ENCODE assay signal across 21 mouse cellular contexts in genomic region chr6:140580170-140580569, GRCm38 (mm10). TPM values are rescaled to one million over a fixed set of nuclear protein-coding genes. Genes with fewer than 3 reads are reported as not detected.
DNase-seq lines count a peak whose midpoint lies in the region; ATAC-seq and TF ChIP-seq lines count a peak whose summit lies in the region.
"Had no signal": no experiment of that assay in that cellular context is flagged by ENCODE, and none has a peak within 500 bp of the region (broad histone marks: within the 10 kb centered on the region; RNA-seq: fewer than 3 reads in every experiment).

No protein-coding gene starts in this region.

- H3K4me1 ChIP-seq in MEL (ENCODE audit: control insufficient read depth in 1 of 2, insufficient read depth in 2 of 2, low read length in 2 of 2) = peaks cover 4 to 6% of the 10 kb centered on the region in 2 experiments; a peak in 3 of 4 replicates
- H3K4me1 ChIP-seq: embryonic facial prominence, embryonic 13.5 days; embryonic facial prominence, embryonic 15.5 days; forebrain, embryonic 10.5 days; forebrain, embryonic 13.5 days had no signal

- peak; percentile 43; the same call in 1 of the 2 replicates for ATAC-seq in granulocyte monocyte progenitor cell, adult 5-6 weeks (replicated peaks; ENCODE audit: poor library complexity, severe bottlenecking)
- ATAC-seq: forebrain, embryonic 13.5 days; forebrain, embryonic 16.5 days had no signal

- DNase-seq in MEL (ENCODE audit: low read depth, low spot score) (peak; percentile 67), MEL-GATA-1-ER (ENCODE audit: extremely low read depth, low read depth) (peak; percentile 13)
- no peak for DNase-seq in lung, postnatal 25 days (ENCODE audit: low spot score)
- no peak for DNase-seq in right cerebral cortex, postnatal 10 days (ENCODE audit: low spot score in 2 of 2)
- DNase-seq in testis, postnatal 14 days (ENCODE audit: low spot score) = no peak
- DNase-seq: adrenal gland, adult 2 months; adrenal gland, postnatal 10 days; adrenal gland, postnatal 25 days; cerebellum, adult 11 months; cerebellum, adult 18-20 months; cerebellum, adult 8-10 months; cerebellum, adult 9-11 months; cerebellum, postnatal 14 days; embryo, embryonic 11 days had no signal

- H3K27me3 ChIP-seq in MEL (ENCODE audit: control insufficient read depth in 1 of 2, insufficient read depth in 2 of 2, low read length in 2 of 2) = no peaks in the 10 kb centered on the region
- H3K27me3 ChIP-seq: embryonic facial prominence, embryonic 13.5 days; embryonic facial prominence, embryonic 15.5 days; forebrain, embryonic 13.5 days had no signal

- peak in 1 of 2 experiments; percentile 23; a peak in 1 of 4 replicates for TF ChIP-seq EP300 in MEL (IDR thresholded peaks at IDR 0.05; ENCODE audit: low read depth in 1 of 2, low read length in 2 of 2)

- no peaks in the 10 kb centered on the region for H3K79me2 ChIP-seq in MEL (ENCODE audit: control insufficient read depth, insufficient read depth, low read length, poor library complexity)

- H3K4me3 ChIP-seq in MEL (ENCODE audit: control insufficient read depth in 1 of 2, insufficient read depth in 1 of 2, low read depth in 2 of 2, low read length in 2 of 2) = peak overlapping the region; percentile 21 to 28; a peak in 3 of 4 replicates
- H3K4me3 ChIP-seq: embryonic facial prominence, embryonic 13.5 days; embryonic facial prominence, embryonic 15.5 days; erythroblast, embryonic 14.5 days; forebrain, embryonic 10.5 days; forebrain, embryonic 13.5 days had no signal

- no peak for TF ChIP-seq CTCF in MEL (IDR thresholded peaks at IDR 0.05 in 2 of 3, conservative IDR thresholded peaks at IDR 0.05 in 1 of 3; ENCODE audit: control insufficient read depth in 1 of 3, insufficient read depth in 1 of 3, low read depth in 2 of 3, low read length in 3 of 3, poor library complexity in 1 of 3, severe bottlenecking in 1 of 3)

- no peak for TF ChIP-seq RAD21 in MEL (IDR thresholded peaks at IDR 0.05; ENCODE audit: low read depth, low read length)

- no peaks in the 10 kb centered on the region for H3K9me3 ChIP-seq in MEL (replicated peaks; ENCODE audit: insufficient read depth, low read length)
- H3K9me3 ChIP-seq: embryonic facial prominence, embryonic 13.5 days; embryonic facial prominence, embryonic 15.5 days; forebrain, embryonic 10.5 days; forebrain, embryonic 13.5 days had no signal

- H3K27ac ChIP-seq in MEL (ENCODE audit: control insufficient read depth, low read depth, low read length) = no peak overlapping the region
- H3K27ac ChIP-seq: embryonic facial prominence, embryonic 13.5 days; embryonic facial prominence, embryonic 15.5 days; forebrain, embryonic 10.5 days; forebrain, embryonic 13.5 days had no signal

- peaks cover 0 to 9% of the 10 kb centered on the region in 2 experiments; a peak in 1 of 4 replicates for H3K36me3 ChIP-seq in MEL (ENCODE audit: control insufficient read depth in 1 of 2, insufficient read depth in 2 of 2, low read length in 2 of 2)

- H3K9ac ChIP-seq in MEL (ENCODE audit: control insufficient read depth, low read depth, low read length, poor library complexity, severe bottlenecking) = no peak overlapping the region; the same call in 1 of the 2 replicates
- H3K9ac ChIP-seq: embryonic facial prominence, embryonic 13.5 days; embryonic facial prominence, embryonic 15.5 days; forebrain, embryonic 13.5 days had no signal

- TF ChIP-seq POLR2A in MEL (IDR thresholded peaks at IDR 0.05; ENCODE audit: control insufficient read depth in 1 of 2, insufficient read depth in 1 of 2, low read depth in 1 of 2, low read length in 2 of 2, poor library complexity in 1 of 2) = no peak

TF ChIP-seq in MEL, 35 proteins besides CTCF, POLR2A, EP300 and RAD21:
- TF ChIP-seq SIN3A (IDR thresholded peaks at IDR 0.05; ENCODE audit: low read length) = 0 out of 2 replicates have a peak, but pooled peaks have one; percentile 24
- TF ChIP-seq E2F4 (IDR thresholded peaks at IDR 0.05; ENCODE audit: borderline replicate concordance, low read depth, low read length) = no peak
- no peak for TF ChIP-seq MYC (IDR thresholded peaks at IDR 0.05; ENCODE audit: low read depth, low read length)
- TF ChIP-seq TBP (IDR thresholded peaks at IDR 0.05; ENCODE audit: low read depth, low read length) = peak; percentile 53; the same call in 1 of the 2 replicates
- no peak for TF ChIP-seq UBTF (IDR thresholded peaks at IDR 0.05; ENCODE audit: borderline replicate concordance, insufficient read depth, low read depth, low read length)
- no peak for TF ChIP-seq NRF1 (IDR thresholded peaks at IDR 0.05; ENCODE audit: insufficient read depth, low read depth, low read length, poor library complexity, severe bottlenecking)

RNA-seq across cellular contexts. Expression of gene Aebp2, which starts 42.3 kb away (rescaled TPM):
- 25.9 and 29.5 TPM in 2 replicates for total RNA-seq in MEL (2012; rRNA removed)
- polyA plus RNA-seq in MEL (2012; ENCODE audit: insufficient read depth in 1 of 2, insufficient read length in 2 of 2, low read depth in 1 of 2, low replicate concordance in 2 of 2, missing spikeins in 1 of 2) = 10 to 100 TPM; 32.5 to 42.0 TPM
- 32.0 and 38.7 TPM in 2 replicates for total RNA-seq in granulocyte monocyte progenitor cell, adult 5-6 weeks (2014; fragmentation: Nextera tagmentation)
- total RNA-seq in granulocyte monocyte progenitor cell, adult 5-6 weeks (2017) = 39.4 and 55.3 TPM in 2 replicates

Comparison
In these comparisons a context has a peak if more than half of its experiments do, and no peak if none do; other contexts are left out.
1. DNase-seq: peak in MEL (single experiment) and MEL-GATA-1-ER (single experiment); none in lung, postnatal 25 days (single experiment), right cerebral cortex, postnatal 10 days (0 of 2) and testis, postnatal 14 days (single experiment).